Mouse (Mus musculus): Measurements from ENCODE around the gene Ckmt1.

GRCm38 (mm10) chr2:121354378-121354777, 3.1 kb upstream of the Ckmt1 start:
- TF ChIP-seq CTCF (IDR thresholded peaks at IDR 0.05; ENCODE audit: insufficient read depth, low read length) (no peak), POLR2A (IDR thresholded peaks at IDR 0.05; ENCODE audit: borderline replicate concordance, extremely low read depth, low read depth, low read length) (no peak)
